ENCODE assay signal across 16 mouse cellular contexts in genomic region chr5:150351191-150351590, GRCm38 (mm10).
"Had no signal": no experiment of that assay in that cellular context is flagged by ENCODE, and none has a peak within 500 bp of the region (broad histone marks: within the 10 kb centered on the region; RNA-seq: fewer than 3 reads in every experiment).

No protein-coding gene starts in this region.

- H3K9ac ChIP-seq: neural tube, embryonic 13.5 days; neural tube, embryonic 15.5 days; stomach, embryonic 15.5 days had no signal

- H3K27ac ChIP-seq: neural tube, embryonic 13.5 days; neural tube, embryonic 15.5 days; stomach, embryonic 15.5 days; stomach, postnatal 0 days had no signal

- DNase-seq: retina, postnatal 1 day; right cerebral cortex, adult 18-20 months; right cerebral cortex, postnatal 14 days; right cerebral cortex, postnatal 25 days; right cerebral cortex, postnatal 4 days; spleen, adult 18-20 months; thymus, adult 18-20 months; thymus, adult 2 months; thymus, postnatal 14 days; thymus, postnatal 25 days; thymus, postnatal 36 days; thymus, postnatal 4 days had no signal

- H3K4me3 ChIP-seq: neural tube, embryonic 13.5 days; neural tube, embryonic 15.5 days; stomach, embryonic 15.5 days had no signal

- H3K9me3 ChIP-seq: neural tube, embryonic 15.5 days; stomach, embryonic 15.5 days had no signal

- H3K4me1 ChIP-seq: neural tube, embryonic 13.5 days; neural tube, embryonic 15.5 days; stomach, embryonic 15.5 days had no signal

- H3K27me3 ChIP-seq: neural tube, embryonic 13.5 days; neural tube, embryonic 15.5 days; stomach, embryonic 15.5 days had no signal

- H3K4me2 ChIP-seq: neural tube, embryonic 13.5 days; neural tube, embryonic 15.5 days; stomach, embryonic 15.5 days had no signal
